Mouse (Mus musculus) midbrain, embryonic 14.5 days (tissue): ENCODE measurements at regions not wholly inside any gene's neighbourhood (a gene's known extent, or its start where the extent isn't known, plus 50 kb on each side); places are given as distances from the start of the nearest gene placed in this dataset.
"Not testable (repeated sequence)": the region's sequence is repeated elsewhere in the genome, so short reads cannot be mapped to it uniquely, and the experiment has no call there.

Experiments used
- ATAC-seq: fragments of 200-750 bp; cut with Nextera tagmentation; 2 replicates; pipeline ENCODE4 v1.8.0; 2017; ENCODE audit warnings: moderate number of reproducible peaks, moderate library complexity; ENCODE audit not compliant: low FRiP score, low TSS enrichment
- DNase-seq: peaks from one replicate; pipeline ENCODE4 v3.0.0-alpha.2; 2015
- H3K27ac ChIP-seq: fragments of 300-500 bp; sonication (generic); replicated peaks from 2 replicates; pipeline ENCODE4 v1.5.1; 2014; ENCODE audit warnings: mild to moderate bottlenecking, low read depth, low read length, moderate library complexity
- H3K27me3 ChIP-seq: fragments of 300-500 bp; sonication (generic); 2 replicates; pipeline ENCODE4 v1.6.1; 2014; ENCODE audit warnings: low read length, control low read depth, mixed read lengths; ENCODE audit not compliant: control insufficient read depth, insufficient read depth
- H3K36me3 ChIP-seq: fragments of 300-500 bp; sonication (generic); 2 replicates; pipeline ENCODE4 v1.6.1; 2014; ENCODE audit warnings: low read length, control low read depth; ENCODE audit not compliant: control insufficient read depth, insufficient read depth
- H3K4me1 ChIP-seq: fragments of 300-500 bp; sonication (generic); 2 replicates; pipeline ENCODE4 v1.6.1; 2014; ENCODE audit warnings: mild to moderate bottlenecking, antibody characterized with exemption, low read length, control low read depth; ENCODE audit not compliant: control insufficient read depth, insufficient read depth
- H3K4me2 ChIP-seq: fragments of 300-500 bp; sonication (generic); 2 replicates; pipeline ENCODE4 v1.6.1; 2014; ENCODE audit warnings: mild to moderate bottlenecking, low read length, moderate library complexity
- H3K4me3 ChIP-seq: fragments of 300-500 bp; sonication (generic); replicated peaks from 2 replicates; pipeline ENCODE4 v1.5.1; 2014; ENCODE audit warnings: low read depth, low read length
- H3K9ac ChIP-seq: fragments of 300-500 bp; sonication (generic); replicated peaks from 2 replicates; pipeline ENCODE4 v1.6.1; 2014; ENCODE audit warnings: mild to moderate bottlenecking, low read length, moderate library complexity
- H3K9me3 ChIP-seq: fragments of 300-500 bp; sonication (generic); 2 replicates; pipeline ENCODE4 v1.6.1; 2016; ENCODE audit warnings: low read length, control low read depth, mixed read lengths; ENCODE audit not compliant: control insufficient read depth
- WGBS: fragments of 180-500 bp; shearing (Covaris S2); extraction: QIAGEN DNeasy Blood & Tissue Kit; methylation state at CpG from one replicate; pipeline ENCODE4 v1.1.7; 2014; 5-methylcytosine and 5-hydroxymethylcytosine counted together

GRCm38 (mm10) chr1:29737062-29737461, 957.0 kb upstream of the Gm597 start:
- H3K9ac ChIP-seq, H3K4me1 ChIP-seq, H3K4me2 ChIP-seq, H3K36me3 ChIP-seq, H3K9me3 ChIP-seq, DNase-seq, H3K27ac ChIP-seq, H3K4me3 ChIP-seq, ATAC-seq, H3K27me3 ChIP-seq: not testable (repeated sequence)
- WGBS, result 90% methylated on average over 22 of the region's 22 CpGs

DNA sequence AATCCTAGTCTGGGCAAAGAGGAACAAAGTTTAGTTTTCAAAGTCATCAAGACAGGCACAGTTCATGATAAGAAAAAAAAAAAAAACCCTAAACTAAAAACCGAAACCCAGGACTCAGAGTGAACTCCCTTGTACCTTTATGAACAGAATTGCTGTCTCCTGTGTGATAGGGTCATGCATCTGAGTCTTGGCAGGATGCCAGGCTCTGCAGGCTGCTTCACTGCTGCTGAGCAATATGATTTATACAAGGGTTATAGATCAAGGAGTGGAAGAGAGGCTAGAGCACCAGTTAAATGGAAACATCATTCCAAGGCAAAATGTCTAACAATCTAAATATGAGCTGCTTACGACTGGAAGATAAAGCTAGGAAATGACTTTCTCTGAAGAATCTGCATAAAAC, 951.9 kb upstream of the Gm597 start:
- H3K4me1 ChIP-seq, result no peaks in the 10 kb centered on the region
- no peak overlapping the region for H3K27ac ChIP-seq
- H3K9me3 ChIP-seq, result no peaks in the 10 kb centered on the region
- no peaks in the 10 kb centered on the region for H3K27me3 ChIP-seq
- no peak overlapping the region for H3K4me2 ChIP-seq
- H3K36me3 ChIP-seq, result no peaks in the 10 kb centered on the region
- WGBS, result 62% methylated on average over 2 of the region's 2 CpGs
- no peak overlapping the region for H3K4me3 ChIP-seq
- no peak overlapping the region for H3K9ac ChIP-seq
- ATAC-seq, result no peak
- peak; percentile 67 for DNase-seq
